Mouse (Mus musculus): ENCODE measurements around the gene Abtb1.
A peak's percentile ranks its signal among the peaks of the same experiment; 100 is the strongest.

Abtb1 gene

GRCm38 (mm10) chr6:88841781-88842689 lies at the start of gene Abtb1:
Abtb1 (minus strand) TSS chr6:88841984.
- peak; percentile 100 for DNase-seq (ENCODE audit: inconsistent age in 2 of 2, low spot score in 1 of 2)

- DNase-seq (ENCODE audit: inconsistent age in 2 of 2, low spot score in 1 of 2): no peak
These were observed 49.0 kb upstream of the Abtb1 start for GRCm38 (mm10) chr6:88890832-88891231.

- DNase-seq (ENCODE audit: inconsistent age in 2 of 2, low spot score in 1 of 2): peak; percentile 45 to 80
These were observed 47.7 kb upstream of the Abtb1 start for GRCm38 (mm10) chr6:88889410-88890042.

GRCm38 (mm10) chr6:88886417-88886967 lies 44.7 kb upstream of the Abtb1 start:
- DNase-seq (ENCODE audit: inconsistent age in 2 of 2, low spot score in 1 of 2): no peak

GRCm38 (mm10) chr6:88885644-88886416 lies 44.0 kb upstream of the Abtb1 start:
- DNase-seq (ENCODE audit: inconsistent age in 2 of 2, low spot score in 1 of 2): no peak

- no peak for DNase-seq (ENCODE audit: inconsistent age in 2 of 2, low spot score in 1 of 2)
These were observed 42.9 kb upstream of the Abtb1 start for GRCm38 (mm10) chr6:88884690-88885089.

- DNase-seq (ENCODE audit: inconsistent age in 2 of 2, low spot score in 1 of 2): no peak
These were observed 42.4 kb upstream of the Abtb1 start for GRCm38 (mm10) chr6:88884195-88884594.

GRCm38 (mm10) chr6:88881334-88881733 lies 39.5 kb upstream of the Abtb1 start:
- DNase-seq (ENCODE audit: inconsistent age in 2 of 2, low spot score in 1 of 2): no peak

- DNase-seq (ENCODE audit: inconsistent age in 2 of 2, low spot score in 1 of 2): peak in 1 of 2 experiments; percentile 58
These were observed 37.7 kb upstream of the Abtb1 start for GRCm38 (mm10) chr6:88879471-88879870.

GRCm38 (mm10) chr6:88874868-88875508 lies 33.2 kb upstream of the Abtb1 start, which contains the start of gene Podxl2:
Podxl2 (minus strand) TSS chr6:88875044.
- peak; percentile 86 to 91 for DNase-seq (ENCODE audit: inconsistent age in 2 of 2, low spot score in 1 of 2)

GRCm38 (mm10) chr6:88873965-88874867 lies 32.4 kb upstream of the Abtb1 start:
- DNase-seq (ENCODE audit: inconsistent age in 2 of 2, low spot score in 1 of 2): peak; percentile 44 to 53

- DNase-seq (ENCODE audit: inconsistent age in 2 of 2, low spot score in 1 of 2): no peak
These were observed 31.0 kb upstream of the Abtb1 start for GRCm38 (mm10) chr6:88872811-88873210.

- no peak for DNase-seq (ENCODE audit: inconsistent age in 2 of 2, low spot score in 1 of 2)
These were observed 29.8 kb upstream of the Abtb1 start for GRCm38 (mm10) chr6:88871546-88871945.

- DNase-seq (ENCODE audit: inconsistent age in 2 of 2, low spot score in 1 of 2): no peak
These were observed 28.8 kb upstream of the Abtb1 start for GRCm38 (mm10) chr6:88870594-88870993.

- DNase-seq (ENCODE audit: inconsistent age in 2 of 2, low spot score in 1 of 2): peak; percentile 83 to 85
These were observed 27.7 kb upstream of the Abtb1 start for GRCm38 (mm10) chr6:88869459-88869858.

GRCm38 (mm10) chr6:88865704-88866103 lies 23.9 kb upstream of the Abtb1 start:
- DNase-seq (ENCODE audit: inconsistent age in 2 of 2, low spot score in 1 of 2): no peak

- peak; percentile 57 to 86 for DNase-seq (ENCODE audit: inconsistent age in 2 of 2, low spot score in 1 of 2)
These were observed 19.1 kb upstream of the Abtb1 start for GRCm38 (mm10) chr6:88860914-88861313.

GRCm38 (mm10) chr6:88858341-88858740 lies 16.6 kb upstream of the Abtb1 start:
- no peak for DNase-seq (ENCODE audit: inconsistent age in 2 of 2, low spot score in 1 of 2)

- DNase-seq (ENCODE audit: inconsistent age in 2 of 2, low spot score in 1 of 2): no peak
These were observed 16.0 kb upstream of the Abtb1 start for GRCm38 (mm10) chr6:88857830-88858229.

All from adrenal gland, adult (tissue).